Mouse (Mus musculus): ENCODE data around the gene Clmn. TPM values are rescaled to one million over a fixed set of nuclear protein-coding genes. Genes with fewer than 3 reads are reported as not detected.

Gene Clmn
- total RNA-seq, 2 experiments from 2014 or later: 6.2 TPM

DNA sequence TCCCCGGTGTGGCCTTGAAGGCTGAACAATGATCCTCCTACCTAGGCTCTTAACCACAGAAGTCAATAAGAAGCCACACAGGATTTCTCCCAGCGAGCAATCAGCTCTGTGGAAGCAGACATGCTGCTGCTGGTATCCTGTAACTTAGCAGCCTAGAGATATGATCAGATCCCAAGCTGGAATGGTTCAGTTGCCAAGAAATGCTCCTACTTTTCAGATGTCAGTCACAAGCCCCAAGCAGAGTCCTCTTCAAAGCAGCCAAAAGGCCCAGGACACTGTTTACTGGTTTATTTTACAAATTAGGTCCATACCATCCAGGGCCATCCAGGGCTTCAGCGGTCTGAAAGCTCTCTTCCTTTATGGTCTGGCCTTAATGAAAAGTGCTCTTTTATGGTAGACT is 143.9 kb downstream of the Clmn start:
- DNase-seq (ENCODE audit: low spot score in 2 of 2): no peak

DNA sequence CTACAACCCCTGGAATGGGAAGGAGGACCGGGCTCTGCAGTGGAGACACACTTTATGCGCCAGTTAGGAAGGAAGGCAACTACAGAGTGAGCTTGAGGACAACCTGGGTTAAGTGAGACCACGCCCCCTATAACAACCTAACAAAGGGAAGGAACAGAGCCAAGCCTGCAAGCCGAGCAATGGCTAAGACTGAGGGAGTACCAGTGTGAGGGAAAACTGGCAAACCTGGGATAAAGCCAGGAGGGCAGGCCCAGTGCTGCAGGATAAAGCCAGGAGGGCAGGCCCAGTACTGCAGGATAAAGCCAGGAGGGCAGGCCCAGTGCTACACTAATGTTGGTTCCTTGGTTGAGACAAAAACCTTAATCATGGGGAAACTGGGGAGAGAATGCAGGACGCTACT is 145.9 kb downstream of the Clmn start:
- DNase-seq (ENCODE audit: low spot score in 2 of 2): no peak

DNA sequence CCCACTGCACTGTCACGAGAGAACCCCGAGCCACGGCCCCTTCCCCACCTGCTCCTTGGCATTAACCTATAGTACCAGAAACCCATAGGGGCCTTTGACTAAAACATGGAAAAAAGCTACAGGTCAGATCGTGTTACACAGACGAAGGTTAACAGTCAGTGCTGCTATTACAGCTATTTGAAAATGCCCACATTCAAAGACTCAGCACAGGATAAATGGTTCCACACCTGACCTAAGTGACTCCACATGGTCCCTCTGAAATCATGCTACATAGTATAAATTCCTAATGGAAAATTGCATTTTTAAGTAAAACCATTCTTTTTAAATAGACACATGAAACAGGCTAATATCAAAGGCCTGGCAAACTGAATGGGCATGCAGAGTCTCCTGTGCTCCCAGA is 148.5 kb downstream of the Clmn start:
- no peak for DNase-seq (ENCODE audit: low spot score in 2 of 2)

DNA sequence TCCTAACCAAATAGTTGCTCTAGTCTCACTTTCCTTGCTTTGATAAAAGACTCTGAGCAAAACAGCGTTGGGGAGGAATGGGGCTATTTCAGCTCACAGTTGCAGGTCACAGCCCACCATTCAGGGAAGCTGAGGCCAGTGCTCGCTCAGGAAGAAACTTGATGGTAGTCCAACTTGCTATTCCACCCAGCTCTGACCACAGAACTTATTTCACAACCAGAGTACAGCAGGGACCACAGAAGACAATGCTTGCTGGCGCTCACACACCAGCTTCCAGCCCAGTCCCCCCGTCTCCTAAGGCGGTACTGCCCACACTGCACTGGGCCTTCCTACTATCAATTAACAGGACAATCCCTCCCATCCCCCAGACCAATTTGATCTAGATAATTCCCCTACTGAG is 149.4 kb downstream of the Clmn start:
- DNase-seq (ENCODE audit: low spot score in 2 of 2): no peak

Other genes with a start within 250 kb of the Clmn start
- gene Dicer1, start 113.1 kb downstream of the Clmn start, total RNA-seq (2021): 10 to 100 TPM; 59.6 to 65.3 TPM
- 10 to 100 TPM; 17.7 to 19.2 TPM for gene Syne3, start 144.7 kb upstream of the Clmn start, total RNA-seq (2021)
- 10 to 100 TPM; 64.0 to 65.3 TPM for gene Glrx5, start 167.6 kb upstream of the Clmn start, total RNA-seq (2021)

Data from gastrocnemius, postnatal 4 days (tissue).